Mouse (Mus musculus) G1E (cell line): ENCODE results near the gene Jagn1. TPM values are rescaled to one million over a fixed set of nuclear protein-coding genes. Genes with fewer than 3 reads are reported as not detected.
A peak's percentile ranks its signal among the peaks of the same experiment; 100 is the strongest.

ENCODE experiments used
- ATAC-seq: 2 replicates; pipeline ENCODE4 v1.8.0; 2016; ENCODE audit warnings: mild to moderate bottlenecking; ENCODE audit not compliant: insufficient number of reproducible peaks, poor library complexity, low FRiP score, severe bottlenecking; ENCODE audit errors: extremely low read depth
- DNase-seq: peaks from one replicate; pipeline ENCODE4 v3.0.0; 2012; ENCODE audit warnings: low spot score
- H3K27me3 ChIP-seq: 2 replicates; pipeline ENCODE4 v1.6.1; 2012; ENCODE audit warnings: mild to moderate bottlenecking, low read length, inconsistent platforms; ENCODE audit not compliant: insufficient read depth
- H3K36me3 ChIP-seq: replicated peaks from 2 replicates; pipeline ENCODE3; 2012; ENCODE audit warnings: mild to moderate bottlenecking, inconsistent platforms
- H3K4me1 ChIP-seq: 2 replicates; pipeline ENCODE4 v1.6.1; 2012; ENCODE audit warnings: low read depth, low read length, inconsistent platforms, mixed read lengths; ENCODE audit not compliant: insufficient read depth
- H3K4me3 ChIP-seq: 2 replicates; pipeline ENCODE4 v1.5.1; 2012; ENCODE audit warnings: low read depth, mild to moderate bottlenecking, inconsistent platforms, low read length, moderate library complexity, mixed read lengths
- H3K9me3 ChIP-seq: replicated peaks from 2 replicates; pipeline ENCODE4 v1.6.1; 2012; ENCODE audit warnings: inconsistent platforms
- CTCF ChIP-seq: IDR thresholded peaks from 2 replicates; pipeline ENCODE4 v1.5.1; 2012; ENCODE audit warnings: low read depth, low read length, inconsistent platforms, mixed read lengths
- GATA1 ChIP-seq: IDR thresholded peaks from 2 replicates; pipeline ENCODE4 v1.6.1; 2012; ENCODE audit warnings: borderline replicate concordance, low read length, inconsistent platforms, mixed read lengths
- GATA2 ChIP-seq: IDR thresholded peaks from 2 replicates; pipeline ENCODE4 v1.6.1; 2012; ENCODE audit warnings: low read depth, low read length, inconsistent platforms, borderline replicate concordance
- POLR2AphosphoS5 ChIP-seq: IDR thresholded peaks from 2 replicates; pipeline ENCODE4 v1.6.1; 2012; ENCODE audit warnings: low read depth, low read length, inconsistent platforms; ENCODE audit not compliant: insufficient replicate concordance
- TAL1 ChIP-seq: conservative IDR thresholded peaks from 2 replicates; pipeline ENCODE4 v1.6.1; 2012; ENCODE audit warnings: low read depth, low read length, inconsistent platforms, mixed read lengths
- polyA plus RNA-seq: library from polyadenylated mRNA; stranded (reverse); fragments of >175 nt; gene quantifications from 2 replicates; pipeline ENCODE4 v1.2.3, GENCODE M21; 2012
- total RNA-seq, 2 experiments: library from RNA; stranded (forward) in 1 of 2; stranded (reverse) in 1 of 2; fragments of 200-1000 nt in 1 of 2; fragments of >200 nt in 1 of 2; fragmentation: Nextera tagmentation in 1 of 2; gene quantifications; 2 replicates each; pipeline ENCODE4 v1.2.3; 2014 to 2017

Gene Jagn1
- total and polyA plus RNA-seq, 3 experiments = 5.6 to 19.4 (median 12.9) TPM

- no peak for TF ChIP-seq POLR2AphosphoS5
- no peak for TF ChIP-seq TAL1
- no peak for TF ChIP-seq GATA1
- no peak for TF ChIP-seq GATA2
- TF ChIP-seq CTCF = no peak
- H3K4me1 ChIP-seq = peaks cover 17% of the 10 kb centered on the region; the same call in 1 of the 2 replicates
- H3K4me3 ChIP-seq = no peak overlapping the region
- DNase-seq = no peak
- H3K9me3 ChIP-seq = no peaks in the 10 kb centered on the region
- peaks cover 8% of the 10 kb centered on the region for H3K36me3 ChIP-seq
- no peak for ATAC-seq
- H3K27me3 ChIP-seq = peaks cover 18% of the 10 kb centered on the region
Measured at GRCm38 (mm10) chr6:113440686-113441085, 1.7 kb upstream of the Jagn1 start.

GRCm38 (mm10) chr6:113441147-113441680, 1.2 kb upstream of the Jagn1 start:
- Histone ChIP-seq H3K27me3 (peaks cover 14% of the 10 kb centered on the region), H3K9me3 (no peaks in the 10 kb centered on the region), H3K4me3 (no peak overlapping the region), H3K4me1 (peaks cover 17% of the 10 kb centered on the region; the same call in 1 of the 2 replicates), H3K36me3 (peaks cover 12% of the 10 kb centered on the region)
- peak; percentile 42 for DNase-seq
- ATAC-seq = no peak; the same call in 1 of the 2 replicates
- TF ChIP-seq GATA2 (no peak), CTCF (peak; percentile 68)

- Histone ChIP-seq H3K4me1 (peaks cover 17% of the 10 kb centered on the region; the same call in 1 of the 2 replicates), H3K4me3 (peak overlapping the region; percentile 77; the same call in 1 of the 2 replicates), H3K9me3 (no peaks in the 10 kb centered on the region), H3K27me3 (peaks cover 10% of the 10 kb centered on the region), H3K36me3 (peaks cover 20% of the 10 kb centered on the region)
- DNase-seq = no peak
- ATAC-seq = no peak
- TF ChIP-seq POLR2AphosphoS5 = no peak
- no peak for TF ChIP-seq TAL1
- TF ChIP-seq GATA1 = no peak
- no peak for TF ChIP-seq GATA2
- TF ChIP-seq CTCF = no peak
Measured at GRCm38 (mm10) chr6:113442087-113442441, 305 bp upstream of the Jagn1 start.

GRCm38 (mm10) chr6:113443091-113443490, 722 bp downstream of the Jagn1 start:
- H3K36me3 ChIP-seq = peaks cover 30% of the 10 kb centered on the region
- TF ChIP-seq GATA2 (no peak), GATA1 (no peak), TAL1 (no peak), CTCF (no peak), POLR2AphosphoS5 (no peak)
- H3K4me3 ChIP-seq = peak overlapping the region; percentile 77
- peaks cover 7% of the 10 kb centered on the region; the same call in 1 of the 2 replicates for H3K27me3 ChIP-seq
- H3K4me1 ChIP-seq = peaks cover 17% of the 10 kb centered on the region; the same call in 1 of the 2 replicates
- H3K9me3 ChIP-seq = no peaks in the 10 kb centered on the region
- ATAC-seq = no peak
- no peak for DNase-seq

GRCm38 (mm10) chr6:113444207-113444965, 2.0 kb downstream of the Jagn1 start:
- Histone ChIP-seq H3K36me3 (peaks cover 38% of the 10 kb centered on the region), H3K9me3 (no peaks in the 10 kb centered on the region), H3K4me3 (no peak overlapping the region), H3K27me3 (peaks cover 4% of the 10 kb centered on the region; the same call in 1 of the 2 replicates), H3K4me1 (peaks cover 17% of the 10 kb centered on the region; the same call in 1 of the 2 replicates)
- TF ChIP-seq TAL1 (no peak), POLR2AphosphoS5 (no peak), CTCF (no peak), GATA2 (no peak), GATA1 (no peak)
- DNase-seq (no peak), ATAC-seq (no peak)

- peaks cover 8% of the 10 kb centered on the region; the same call in 1 of the 2 replicates for H3K4me1 ChIP-seq
- TF ChIP-seq GATA1 (no peak), TAL1 (no peak), GATA2 (no peak), POLR2AphosphoS5 (no peak), CTCF (no peak)
- no peak for DNase-seq
Measured at GRCm38 (mm10) chr6:113447639-113448038, 5.3 kb downstream of the Jagn1 start.

More at GRCm38 (mm10) chr6:113447639-113448038, 5.3 kb downstream of the Jagn1 start:
- no peaks in the 10 kb centered on the region for H3K9me3 ChIP-seq
- no peak for ATAC-seq
- H3K36me3 ChIP-seq = peaks cover 38% of the 10 kb centered on the region
- no peak overlapping the region for H3K4me3 ChIP-seq
- H3K27me3 ChIP-seq = peaks cover 7% of the 10 kb centered on the region
